Comparison of ENCODE assay signal across 14 mouse cellular contexts in genomic region chr8:45536578-45536977, GRCm38 (mm10).
"Had no signal": no experiment of that assay in that cellular context is flagged by ENCODE, and none has a peak within 500 bp of the region (broad histone marks: within the 10 kb centered on the region; RNA-seq: fewer than 3 reads in every experiment).

No protein-coding gene starts in this region.

- DNase-seq: kidney, adult 18-20 months; kidney, postnatal 25 days; layer of hippocampus, postnatal 36 days; lung, postnatal 36 days; right cerebral cortex, adult 18-20 months; thymus, postnatal 4 days had no signal

- ATAC-seq: intestine, embryonic 15.5 days; liver, embryonic 12.5 days; lung, postnatal 0 days; midbrain, embryonic 13.5 days had no signal

- H3K9me3 ChIP-seq: intestine, embryonic 15.5 days; limb, embryonic 15.5 days; liver, embryonic 12.5 days; neural tube, embryonic 15.5 days had no signal

- H3K4me1 ChIP-seq: intestine, embryonic 15.5 days; limb, embryonic 15.5 days; liver, embryonic 12.5 days had no signal

- H3K4me3 ChIP-seq: intestine, embryonic 15.5 days; limb, embryonic 15.5 days; liver, embryonic 12.5 days; midbrain, embryonic 13.5 days; myocyte; neural tube, embryonic 15.5 days had no signal

- H3K27me3 ChIP-seq: intestine, embryonic 15.5 days; limb, embryonic 15.5 days; liver, embryonic 12.5 days; midbrain, embryonic 13.5 days; neural tube, embryonic 15.5 days had no signal

- H3K9ac ChIP-seq: intestine, embryonic 15.5 days; limb, embryonic 15.5 days; liver, embryonic 12.5 days; midbrain, embryonic 13.5 days; neural tube, embryonic 15.5 days had no signal

- H3K36me3 ChIP-seq: intestine, embryonic 15.5 days; limb, embryonic 15.5 days; liver, embryonic 12.5 days; neural tube, embryonic 15.5 days had no signal

- H3K4me2 ChIP-seq: intestine, embryonic 15.5 days; limb, embryonic 15.5 days; liver, embryonic 12.5 days; midbrain, embryonic 13.5 days; neural tube, embryonic 15.5 days had no signal

- H3K27ac ChIP-seq: intestine, embryonic 15.5 days; limb, embryonic 15.5 days; liver, embryonic 12.5 days; midbrain, embryonic 13.5 days; neural tube, embryonic 15.5 days; stomach, postnatal 0 days had no signal
